Mouse (Mus musculus): ENCODE results near the gene Sox8.

DNA sequence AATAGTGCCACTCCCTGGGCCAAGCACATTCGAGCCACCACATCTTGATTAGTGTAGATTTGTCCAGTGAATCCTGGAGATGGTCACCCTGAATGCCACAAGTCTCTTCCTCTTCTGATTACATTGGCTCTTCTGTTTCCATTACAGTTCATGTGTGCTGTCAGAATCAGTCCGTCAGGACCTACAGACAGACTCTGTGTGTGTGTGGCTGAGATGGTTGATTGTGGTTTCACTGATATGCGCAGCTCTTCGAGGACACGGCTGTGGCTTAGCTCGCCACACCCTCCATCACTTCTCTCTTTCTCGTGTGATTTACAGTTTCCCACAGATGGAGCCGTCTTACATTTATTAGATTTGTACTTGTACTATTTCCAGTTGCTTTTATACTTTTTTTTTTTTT lies 13.4 kb upstream of the Sox8 start:
- TF ChIP-seq POLR2A (IDR thresholded peaks at IDR 0.05; ENCODE audit: low read depth, low read length), result no peak
- no peak for TF ChIP-seq CTCF (IDR thresholded peaks at IDR 0.05; ENCODE audit: extremely low read depth, insufficient read depth, insufficient read length, insufficient replicate concordance)

Data from spleen, adult 2 months (tissue).